Mouse (Mus musculus) olfactory bulb, adult 2 months (tissue): ENCODE measurements around the gene Grb7.

Experiments
- CTCF ChIP-seq: fragments of 200-500 bp; IDR thresholded peaks from 2 replicates; pipeline ENCODE4 v1.5.1; 2012; ENCODE audit warnings: low read depth, mild to moderate bottlenecking, low read length, moderate library complexity; ENCODE audit not compliant: insufficient read depth
- POLR2A ChIP-seq: fragments of 200-500 bp; IDR thresholded peaks from 2 replicates; pipeline ENCODE4 v1.6.1; 2012; ENCODE audit warnings: mild to moderate bottlenecking, low read depth, low read length, moderate library complexity; ENCODE audit not compliant: insufficient read depth

GRCm38 (mm10) chr11:98459071-98459741 is 13.0 kb downstream of the Grb7 start:
- TF ChIP-seq POLR2A (no peak), CTCF (no peak)
